Mouse (Mus musculus) spleen, adult 12 weeks (tissue): ENCODE data around the gene Hcn3.

Source experiments
- DNase-seq: peaks from one replicate; pipeline ENCODE4 v3.0.0; 2022; ENCODE audit warnings: low spot score

Gene Hcn3

GRCm38 (mm10) chr3:89100811-89101210 lies 59.2 kb downstream of the Hcn3 start, which contains the start of gene Gm43738:
Gene Gm43738 (minus strand): TSS chr3:89101099.
- no peak for DNase-seq
